Mouse (Mus musculus): ENCODE measurements around the gene Pkm. TPM values are rescaled to one million over a fixed set of nuclear protein-coding genes. Genes with fewer than 3 reads are reported as not detected.

Pkm gene
- polyA plus RNA-seq, 1 experiment from 2014 or later: 302 TPM

DNA sequence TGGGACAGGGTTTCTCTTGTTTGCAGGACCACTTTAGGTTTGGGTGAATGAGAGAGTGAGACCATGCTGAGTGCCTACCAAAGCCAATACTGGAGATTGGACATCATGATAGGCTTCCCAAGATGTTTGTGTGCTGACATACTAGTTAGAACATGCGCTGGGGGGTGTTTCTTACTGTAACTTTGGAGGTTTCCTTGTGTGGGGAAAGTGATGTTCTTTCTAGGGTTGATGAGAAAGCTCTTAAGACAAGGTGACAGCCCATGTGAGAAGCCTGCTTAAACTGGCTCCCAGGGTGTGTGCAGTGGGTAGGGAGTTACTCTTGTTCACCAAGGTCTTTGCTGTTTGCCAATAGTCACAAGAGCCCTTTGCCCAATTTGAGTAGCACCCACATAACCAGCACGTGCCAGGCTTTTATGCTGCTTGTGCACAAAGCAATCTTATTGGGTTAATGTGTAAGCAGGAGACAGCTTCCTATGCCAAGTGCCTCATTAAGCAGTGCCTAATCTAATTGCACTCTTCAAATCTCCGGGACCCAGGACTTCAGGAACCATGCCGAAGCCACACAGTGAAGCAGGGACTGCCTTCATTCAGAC lies 8.6 kb downstream of the Pkm start:
- Histone ChIP-seq H3K27ac (ENCODE audit: low read depth, low read length) (peak overlapping the region; percentile 66; the same call in 1 of the 2 replicates), H3K4me1 (replicated peaks; ENCODE audit: control insufficient read depth, insufficient read depth, low read length) (peaks cover 14% of the 10 kb centered on the region), H3K36me3 (ENCODE audit: control insufficient read depth, insufficient read depth) (peaks cover 43% of the 10 kb centered on the region), H3K9ac (ENCODE audit: low read depth, low read length) (no peak overlapping the region), H3K4me2 (replicated peaks; ENCODE audit: low read depth) (no peak overlapping the region), H3K4me3 (ENCODE audit: low read depth, low read length) (no peak overlapping the region), H3K27me3 (replicated peaks; ENCODE audit: control insufficient read depth, insufficient read depth, low read length) (no peaks in the 10 kb centered on the region), H3K9me3 (ENCODE audit: control insufficient read depth) (no peaks in the 10 kb centered on the region)
- peak; percentile 31; the same call in 1 of the 2 replicates for ATAC-seq
- TF ChIP-seq CTCF (IDR thresholded peaks at IDR 0.05; ENCODE audit: low read depth): no peak
- 47% methylated on average over 4 of the region's 4 CpGs for WGBS

DNA sequence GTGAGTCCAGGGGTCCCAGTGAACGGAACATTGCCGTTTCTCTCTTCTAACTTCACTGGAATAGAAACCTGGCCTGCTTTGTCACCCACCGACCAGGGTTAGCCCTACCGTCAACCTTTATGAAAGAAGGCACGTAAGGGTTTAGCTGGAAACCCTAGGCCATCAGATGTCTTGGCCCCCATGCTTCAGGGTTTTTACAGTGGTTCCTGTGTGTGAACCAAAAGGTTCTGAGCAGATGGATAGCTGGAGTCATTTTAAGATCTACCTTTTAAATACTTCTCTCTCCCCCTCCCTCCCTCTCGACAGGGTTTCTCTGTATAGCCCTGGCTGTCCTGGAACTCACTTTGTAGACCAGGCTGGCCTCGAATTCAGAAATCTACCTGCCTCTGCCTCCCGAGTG lies 9.8 kb downstream of the Pkm start:
- no peak for ATAC-seq
- H3K9ac ChIP-seq (ENCODE audit: low read depth, low read length): no peak overlapping the region
- no peak overlapping the region for H3K4me2 ChIP-seq (replicated peaks; ENCODE audit: low read depth)
- H3K4me3 ChIP-seq (ENCODE audit: low read depth, low read length): no peak overlapping the region
- H3K4me1 ChIP-seq (replicated peaks; ENCODE audit: control insufficient read depth, insufficient read depth, low read length): peaks cover 11% of the 10 kb centered on the region
- TF ChIP-seq CTCF (IDR thresholded peaks at IDR 0.05; ENCODE audit: low read depth): no peak
- no peaks in the 10 kb centered on the region for H3K9me3 ChIP-seq (ENCODE audit: control insufficient read depth)
- no peaks in the 10 kb centered on the region for H3K27me3 ChIP-seq (replicated peaks; ENCODE audit: control insufficient read depth, insufficient read depth, low read length)
- 92% methylated on average over 8 of the region's 8 CpGs for WGBS
- no peak overlapping the region for H3K27ac ChIP-seq (ENCODE audit: low read depth, low read length)
- peaks cover 55% of the 10 kb centered on the region for H3K36me3 ChIP-seq (ENCODE audit: control insufficient read depth, insufficient read depth)

DNA sequence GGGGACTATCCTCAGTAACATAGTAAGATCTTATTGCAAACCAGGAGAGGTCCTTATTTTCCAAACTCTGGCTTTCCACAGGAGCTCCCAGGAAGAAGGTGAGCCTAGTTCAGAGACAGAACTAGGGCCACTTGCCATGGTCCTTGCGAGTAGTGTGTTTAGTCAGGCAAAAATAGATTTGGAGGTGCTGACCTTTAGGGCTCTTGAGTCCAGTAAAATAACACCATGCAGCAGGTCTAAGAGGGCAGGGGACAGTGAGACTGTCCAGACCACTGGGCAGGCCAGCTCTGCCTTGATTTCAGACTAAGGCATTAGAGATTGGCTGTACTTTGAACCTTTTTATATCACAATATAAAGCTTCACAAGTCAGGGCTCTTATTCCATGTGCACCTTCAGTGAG lies 10.6 kb downstream of the Pkm start:
- no peaks in the 10 kb centered on the region for H3K9me3 ChIP-seq (ENCODE audit: control insufficient read depth)
- peaks cover 60% of the 10 kb centered on the region for H3K36me3 ChIP-seq (ENCODE audit: control insufficient read depth, insufficient read depth)
- no peak for ATAC-seq
- no peak overlapping the region for H3K9ac ChIP-seq (ENCODE audit: low read depth, low read length)
- H3K27me3 ChIP-seq (replicated peaks; ENCODE audit: control insufficient read depth, insufficient read depth, low read length): no peaks in the 10 kb centered on the region
- WGBS: 78% methylated on average over 1 of the region's 1 CpGs
- H3K4me2 ChIP-seq (replicated peaks; ENCODE audit: low read depth): no peak overlapping the region
- no peak for TF ChIP-seq CTCF (IDR thresholded peaks at IDR 0.05; ENCODE audit: low read depth)
- H3K4me3 ChIP-seq (ENCODE audit: low read depth, low read length): no peak overlapping the region
- H3K4me1 ChIP-seq (replicated peaks; ENCODE audit: control insufficient read depth, insufficient read depth, low read length): peaks cover 7% of the 10 kb centered on the region; the same call in 1 of the 2 replicates
- H3K27ac ChIP-seq (ENCODE audit: low read depth, low read length): no peak overlapping the region

DNA sequence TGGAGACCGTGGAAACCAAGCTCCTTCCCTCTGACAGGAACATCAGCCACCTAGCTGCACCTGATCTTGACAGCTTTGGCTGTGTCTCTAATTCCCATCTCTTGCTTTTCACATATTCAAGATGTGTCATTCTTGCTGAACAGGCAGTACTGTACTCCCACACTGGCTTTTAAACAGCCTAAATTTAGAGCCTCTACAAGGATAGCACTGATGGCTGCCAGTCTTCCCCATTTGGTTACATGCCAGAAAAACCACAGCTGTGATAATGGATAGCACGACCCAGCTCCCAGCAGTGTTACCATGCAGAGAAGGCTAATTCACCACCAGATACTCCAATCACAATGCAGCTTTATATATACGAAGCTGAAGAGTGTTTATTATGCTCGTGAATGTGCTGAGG lies 11.1 kb downstream of the Pkm start:
- H3K9ac ChIP-seq (ENCODE audit: low read depth, low read length): no peak overlapping the region
- WGBS: 54% methylated on average over 4 of the region's 4 CpGs
- no peak for ATAC-seq

DNA sequence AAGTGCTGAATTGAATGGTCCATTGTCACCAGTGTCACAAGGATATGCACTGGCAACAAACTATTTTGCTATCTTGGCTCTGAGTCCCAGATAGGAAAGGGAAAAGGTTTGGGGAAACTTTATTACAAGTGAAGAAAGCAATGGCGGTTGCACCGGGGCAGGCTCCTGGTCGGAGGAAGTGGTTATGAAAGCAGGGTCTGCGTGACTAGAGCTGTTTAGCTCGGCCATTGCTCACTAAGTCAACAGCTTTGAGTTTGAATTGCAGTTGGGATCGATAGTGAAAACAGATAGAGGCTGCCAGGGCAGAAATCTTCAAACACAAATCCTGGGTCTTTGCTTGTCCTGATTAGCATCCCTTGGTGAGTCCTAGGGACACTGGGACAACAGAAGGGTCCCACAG lies 11.7 kb downstream of the Pkm start:
- no peak for TF ChIP-seq CTCF (IDR thresholded peaks at IDR 0.05; ENCODE audit: low read depth)
- Histone ChIP-seq H3K4me3 (ENCODE audit: low read depth, low read length) (no peak overlapping the region), H3K9ac (ENCODE audit: low read depth, low read length) (no peak overlapping the region), H3K27me3 (replicated peaks; ENCODE audit: control insufficient read depth, insufficient read depth, low read length) (no peaks in the 10 kb centered on the region), H3K36me3 (ENCODE audit: control insufficient read depth, insufficient read depth) (peaks cover 71% of the 10 kb centered on the region), H3K9me3 (ENCODE audit: control insufficient read depth) (no peaks in the 10 kb centered on the region), H3K4me1 (replicated peaks; ENCODE audit: control insufficient read depth, insufficient read depth, low read length) (peaks cover 7% of the 10 kb centered on the region; the same call in 1 of the 2 replicates), H3K4me2 (replicated peaks; ENCODE audit: low read depth) (no peak overlapping the region), H3K27ac (ENCODE audit: low read depth, low read length) (no peak overlapping the region; the same call in 1 of the 2 replicates)
- no peak for ATAC-seq
- WGBS: 50% methylated on average over 6 of the region's 6 CpGs

More for the DNA sequence above, 11.1 kb downstream of the Pkm start:
- Histone ChIP-seq H3K9me3 (ENCODE audit: control insufficient read depth) (no peaks in the 10 kb centered on the region), H3K27ac (ENCODE audit: low read depth, low read length) (no peak overlapping the region; the same call in 1 of the 2 replicates), H3K4me3 (ENCODE audit: low read depth, low read length) (no peak overlapping the region), H3K27me3 (replicated peaks; ENCODE audit: control insufficient read depth, insufficient read depth, low read length) (no peaks in the 10 kb centered on the region), H3K4me1 (replicated peaks; ENCODE audit: control insufficient read depth, insufficient read depth, low read length) (peaks cover 7% of the 10 kb centered on the region; the same call in 1 of the 2 replicates), H3K4me2 (replicated peaks; ENCODE audit: low read depth) (no peak overlapping the region), H3K36me3 (ENCODE audit: control insufficient read depth, insufficient read depth) (peaks cover 64% of the 10 kb centered on the region)
- TF ChIP-seq CTCF (IDR thresholded peaks at IDR 0.05; ENCODE audit: low read depth): no peak

DNA sequence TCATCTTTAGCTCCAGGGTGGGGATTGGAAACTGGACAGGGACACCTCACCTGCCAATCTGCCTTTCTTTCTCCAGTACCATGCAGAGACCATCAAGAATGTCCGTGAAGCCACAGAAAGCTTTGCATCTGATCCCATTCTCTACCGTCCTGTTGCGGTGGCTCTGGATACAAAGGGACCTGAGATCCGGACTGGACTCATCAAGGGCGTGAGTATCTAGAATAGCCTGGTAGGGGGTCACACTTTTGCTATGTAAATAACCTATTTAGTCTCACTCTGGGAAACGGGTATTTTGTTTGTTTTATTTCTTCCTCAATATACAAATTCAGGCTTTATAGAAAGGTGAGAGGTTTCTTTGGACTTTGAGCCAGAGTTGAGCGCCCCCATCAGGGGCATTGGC lies 12.3 kb downstream of the Pkm start:
- Histone ChIP-seq H3K27ac (ENCODE audit: low read depth, low read length) (no peak overlapping the region), H3K4me1 (replicated peaks; ENCODE audit: control insufficient read depth, insufficient read depth, low read length) (peaks cover 3% of the 10 kb centered on the region; the same call in 1 of the 2 replicates), H3K4me2 (replicated peaks; ENCODE audit: low read depth) (no peak overlapping the region), H3K9me3 (ENCODE audit: control insufficient read depth) (no peaks in the 10 kb centered on the region), H3K27me3 (replicated peaks; ENCODE audit: control insufficient read depth, insufficient read depth, low read length) (no peaks in the 10 kb centered on the region), H3K9ac (ENCODE audit: low read depth, low read length) (no peak overlapping the region), H3K36me3 (ENCODE audit: control insufficient read depth, insufficient read depth) (peaks cover 76% of the 10 kb centered on the region), H3K4me3 (ENCODE audit: low read depth, low read length) (no peak overlapping the region)
- ATAC-seq: no peak
- 90% methylated on average over 7 of the region's 7 CpGs for WGBS
- TF ChIP-seq CTCF (IDR thresholded peaks at IDR 0.05; ENCODE audit: low read depth): no peak

Data from intestine, postnatal 0 days (tissue).